Mouse (Mus musculus): ENCODE results near the gene Nucks1.

The Nucks1 gene

DNA sequence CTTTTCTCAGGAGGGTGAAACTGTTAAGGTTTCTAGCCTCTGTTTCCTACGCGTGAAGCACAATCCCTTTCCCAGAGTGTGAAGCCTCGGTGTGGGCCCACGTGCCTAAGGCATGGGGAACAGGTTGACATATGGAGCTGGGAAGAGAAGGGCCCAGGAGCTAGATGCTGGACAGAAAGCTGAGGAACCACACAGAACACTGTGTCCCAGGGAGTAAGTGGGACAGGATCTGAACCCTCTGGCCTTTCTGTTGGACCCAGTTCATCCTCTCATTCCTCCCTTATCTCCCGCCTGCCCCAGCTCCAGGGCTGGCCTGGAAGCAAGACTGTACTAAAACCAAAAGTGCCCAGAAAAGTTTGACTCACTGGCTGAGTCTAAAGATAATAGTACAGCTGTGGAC, 53.8 kb downstream of the Nucks1 start:
- no peak for DNase-seq (ENCODE audit: extremely low read depth, low read depth, low spot score)

DNA sequence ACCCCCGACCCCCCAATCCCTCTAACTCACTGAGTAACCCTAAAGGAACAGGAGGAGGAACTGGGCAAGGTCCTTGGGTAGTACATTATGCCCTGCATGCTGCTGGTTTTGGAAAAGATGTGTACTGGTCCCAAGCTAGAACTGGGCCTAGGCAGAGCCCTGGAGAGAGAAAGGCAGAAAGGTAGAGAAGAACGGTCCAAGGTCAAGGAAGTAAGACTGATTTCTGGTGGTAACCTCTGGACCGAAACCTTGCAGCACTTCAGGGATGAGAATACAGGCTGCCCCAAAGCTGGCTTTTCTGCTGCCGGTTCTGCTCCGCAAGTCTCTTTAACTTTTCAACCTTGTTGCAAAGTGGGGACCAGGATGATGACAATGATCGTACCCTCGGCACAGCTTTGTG, 54.2 kb downstream of the Nucks1 start:
- no peak for DNase-seq (ENCODE audit: extremely low read depth, low read depth, low spot score)

DNA sequence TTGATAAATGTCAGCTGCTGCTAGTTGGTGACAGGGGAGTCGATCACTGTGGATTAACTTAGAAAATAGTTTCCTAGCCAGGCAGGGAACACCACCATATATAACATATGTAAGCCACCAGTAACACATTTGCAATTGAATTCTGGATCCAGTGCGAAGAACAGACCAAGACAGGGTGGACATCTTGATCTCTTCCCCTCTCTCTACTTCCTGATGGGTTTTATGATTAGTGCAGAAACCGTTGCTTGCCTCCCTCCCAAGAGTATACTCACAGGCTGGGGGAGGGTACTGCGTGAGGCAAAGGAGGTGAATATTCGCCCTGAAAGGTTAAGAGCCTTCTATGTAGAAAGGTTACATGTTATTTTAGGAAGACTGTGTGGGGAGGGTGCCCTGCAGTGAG, 55.5 kb downstream of the Nucks1 start:
- no peak for DNase-seq (ENCODE audit: extremely low read depth, low read depth, low spot score)

DNA sequence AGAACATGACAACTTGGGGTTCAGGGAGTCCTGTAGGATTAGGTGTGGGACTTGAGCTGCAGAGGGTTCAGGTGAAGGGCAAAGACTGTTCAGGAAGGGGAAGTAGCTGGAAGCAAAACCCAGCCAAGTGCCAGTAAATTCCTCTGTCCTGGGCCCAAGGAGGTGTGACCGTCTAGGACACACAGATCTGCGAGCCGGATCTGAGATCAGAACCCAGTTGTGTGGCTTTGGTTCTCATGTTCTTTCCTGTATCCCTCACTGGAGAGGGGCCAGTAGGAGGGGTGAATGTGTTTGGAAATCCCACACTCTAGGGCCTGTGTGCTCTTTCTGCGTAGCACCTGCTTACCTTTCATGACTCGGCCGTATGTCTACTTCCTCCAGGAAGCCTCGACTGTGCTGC, 57.0 kb downstream of the Nucks1 start:
- DNase-seq (ENCODE audit: extremely low read depth, low read depth, low spot score) = peak; percentile 23

DNA sequence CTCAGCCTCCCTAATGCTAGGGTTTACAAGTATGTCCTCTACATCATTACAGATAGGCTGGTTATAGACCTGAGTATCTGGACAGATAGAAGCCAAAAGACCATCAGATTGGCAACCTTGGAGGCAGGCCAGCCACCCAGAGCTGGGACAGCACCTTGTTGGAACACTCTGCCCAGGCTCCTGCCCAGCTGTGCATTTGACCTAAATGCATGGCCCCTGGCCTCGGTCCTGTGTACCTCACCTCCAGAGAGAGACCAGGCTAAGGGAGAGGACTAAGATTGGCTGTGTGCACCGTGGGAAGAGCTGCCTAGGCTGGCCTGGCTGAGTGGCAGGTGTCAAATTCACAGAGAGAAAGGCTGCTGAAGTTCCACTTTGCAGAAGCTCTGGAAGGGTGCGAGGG, 58.2 kb downstream of the Nucks1 start:
- DNase-seq (ENCODE audit: extremely low read depth, low read depth, low spot score) = no peak

DNA sequence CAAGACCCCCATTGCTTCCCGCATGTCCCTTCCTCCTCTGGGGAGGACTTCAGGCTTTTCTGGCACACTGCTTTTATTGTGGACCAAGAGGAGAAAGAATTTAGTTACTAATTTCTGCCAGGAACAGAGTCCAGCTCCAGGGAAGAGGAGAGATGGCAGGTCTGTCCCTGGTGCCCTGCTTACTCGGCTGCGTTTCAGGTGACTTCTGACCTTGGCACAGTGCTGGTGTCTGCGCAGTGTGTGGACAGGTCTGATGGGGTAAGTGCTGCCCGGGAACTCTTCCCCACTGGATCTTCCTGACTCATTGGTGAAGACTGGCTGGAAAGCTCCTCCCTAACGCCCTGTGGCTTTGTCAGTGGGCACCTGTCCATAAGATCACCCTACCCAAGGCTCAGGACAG, 58.6 kb downstream of the Nucks1 start:
- DNase-seq (ENCODE audit: extremely low read depth, low read depth, low spot score) = peak; percentile 39

DNA sequence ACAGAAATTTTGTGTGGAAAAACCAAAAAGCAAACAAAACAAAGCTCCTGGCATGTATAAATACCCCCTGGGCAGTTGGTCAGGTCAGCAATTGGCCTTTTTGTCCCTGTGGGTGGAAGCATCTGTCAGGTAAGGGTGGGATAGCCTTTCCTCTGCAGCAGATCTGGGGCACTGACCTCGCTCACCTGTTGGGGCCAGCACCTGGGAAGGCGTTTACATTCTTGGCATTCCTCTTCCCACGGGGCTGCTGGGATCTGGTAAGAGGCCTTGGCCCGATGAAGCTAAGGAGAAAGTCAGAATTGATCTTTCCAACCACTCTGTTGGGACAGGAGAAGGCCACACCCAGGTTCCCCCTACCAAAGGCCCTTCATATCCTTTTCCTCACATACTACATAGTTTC, 59.5 kb downstream of the Nucks1 start:
- DNase-seq (ENCODE audit: extremely low read depth, low read depth, low spot score) = no peak

DNA sequence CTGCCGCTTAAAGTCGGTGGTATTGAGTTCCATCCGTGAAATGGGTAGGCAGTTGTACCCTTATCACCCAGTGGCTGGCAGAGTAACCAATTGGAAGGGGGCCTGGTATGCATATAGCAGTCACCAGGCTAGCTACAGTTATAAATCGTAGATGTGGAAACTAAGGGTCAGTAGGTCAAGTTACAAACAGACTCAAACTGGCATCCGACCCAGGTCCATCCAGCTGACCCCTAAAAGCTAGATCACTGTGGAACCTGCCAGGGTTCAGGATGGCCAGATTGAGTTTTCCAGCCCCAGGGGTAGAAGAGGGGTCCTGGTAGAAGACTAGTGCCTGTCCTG, 60.0 kb downstream of the Nucks1 start:
- no peak for DNase-seq (ENCODE audit: extremely low read depth, low read depth, low spot score)

DNA sequence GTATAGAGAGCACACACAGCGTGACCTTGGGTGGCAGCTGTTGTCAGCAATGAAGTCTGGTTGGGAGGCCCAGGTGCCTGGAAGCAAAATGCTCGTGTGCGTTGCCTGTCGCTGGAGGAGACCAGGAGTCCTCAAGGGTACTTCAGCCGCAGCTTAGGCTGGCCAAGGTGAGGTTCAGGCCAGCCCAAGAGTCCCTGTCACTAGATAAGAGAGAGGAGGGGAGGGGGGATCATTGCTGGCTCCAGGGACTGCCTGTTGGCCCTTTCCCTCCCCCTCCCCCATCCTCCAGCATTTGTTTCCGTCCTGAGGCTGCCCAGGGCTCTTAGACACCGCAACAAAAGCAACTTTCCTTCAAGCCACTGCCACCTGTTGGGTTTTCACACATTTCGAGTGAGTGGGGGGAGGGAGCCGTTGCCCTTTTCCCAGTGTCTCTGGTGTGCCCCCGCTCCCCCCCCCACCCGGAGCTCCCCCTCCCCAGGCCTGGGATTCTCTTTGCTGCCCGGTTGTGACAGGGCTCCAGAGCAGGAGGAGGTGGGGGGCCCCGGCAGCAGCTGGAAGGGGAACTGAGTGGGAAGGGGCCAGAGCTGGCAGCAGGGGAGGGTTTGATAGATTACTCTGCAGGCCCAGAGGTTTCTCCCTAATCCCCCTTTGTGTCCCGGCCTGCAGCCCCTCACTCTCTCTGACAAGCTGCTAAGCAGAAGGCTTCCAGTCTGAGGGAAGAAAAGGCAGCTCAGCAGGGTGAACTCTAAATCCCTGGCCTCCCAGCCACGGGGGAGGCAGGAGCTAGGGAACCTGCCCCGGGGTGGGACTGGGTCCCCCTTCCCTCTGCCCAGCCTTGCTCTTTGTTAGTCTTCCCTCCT, 60.6 kb downstream of the Nucks1 start:
- DNase-seq (ENCODE audit: extremely low read depth, low read depth, low spot score) = no peak

DNA sequence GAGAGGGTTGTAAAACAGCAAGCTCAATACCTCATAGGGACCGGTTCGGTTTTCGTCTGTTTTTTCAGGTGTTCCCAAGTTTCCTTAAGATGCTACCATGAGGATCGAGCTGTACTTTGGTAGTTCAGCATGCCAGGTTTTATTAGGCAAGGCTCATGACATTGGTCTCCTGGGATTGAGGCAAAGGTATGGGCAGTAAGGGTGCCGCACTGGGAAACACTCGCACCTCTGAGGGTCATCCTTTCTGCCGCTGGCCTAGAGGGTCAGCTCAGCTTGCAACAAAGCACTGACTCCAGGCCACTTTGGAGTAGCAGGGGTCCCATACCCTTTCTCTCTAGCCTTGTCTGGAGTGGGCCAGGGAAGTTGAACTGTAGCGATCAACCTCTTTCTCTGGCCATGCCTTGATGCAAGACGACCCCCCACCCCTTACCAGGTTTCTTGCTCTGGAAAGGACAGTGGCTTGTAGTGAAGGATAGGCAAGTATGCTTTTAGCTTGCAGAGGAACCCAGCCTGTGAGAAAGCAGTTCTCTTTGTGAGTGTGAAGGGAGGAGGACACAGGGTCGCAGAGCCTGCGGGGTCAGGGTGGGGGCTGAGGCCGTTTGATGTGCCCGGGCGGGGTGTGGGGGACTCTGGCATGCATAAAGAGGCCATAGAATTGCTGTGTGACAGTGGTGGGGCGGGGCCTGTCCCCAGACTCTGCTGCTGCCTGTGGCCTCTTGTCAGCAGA, 61.6 kb downstream of the Nucks1 start:
- DNase-seq (ENCODE audit: extremely low read depth, low read depth, low spot score) = no peak

DNA sequence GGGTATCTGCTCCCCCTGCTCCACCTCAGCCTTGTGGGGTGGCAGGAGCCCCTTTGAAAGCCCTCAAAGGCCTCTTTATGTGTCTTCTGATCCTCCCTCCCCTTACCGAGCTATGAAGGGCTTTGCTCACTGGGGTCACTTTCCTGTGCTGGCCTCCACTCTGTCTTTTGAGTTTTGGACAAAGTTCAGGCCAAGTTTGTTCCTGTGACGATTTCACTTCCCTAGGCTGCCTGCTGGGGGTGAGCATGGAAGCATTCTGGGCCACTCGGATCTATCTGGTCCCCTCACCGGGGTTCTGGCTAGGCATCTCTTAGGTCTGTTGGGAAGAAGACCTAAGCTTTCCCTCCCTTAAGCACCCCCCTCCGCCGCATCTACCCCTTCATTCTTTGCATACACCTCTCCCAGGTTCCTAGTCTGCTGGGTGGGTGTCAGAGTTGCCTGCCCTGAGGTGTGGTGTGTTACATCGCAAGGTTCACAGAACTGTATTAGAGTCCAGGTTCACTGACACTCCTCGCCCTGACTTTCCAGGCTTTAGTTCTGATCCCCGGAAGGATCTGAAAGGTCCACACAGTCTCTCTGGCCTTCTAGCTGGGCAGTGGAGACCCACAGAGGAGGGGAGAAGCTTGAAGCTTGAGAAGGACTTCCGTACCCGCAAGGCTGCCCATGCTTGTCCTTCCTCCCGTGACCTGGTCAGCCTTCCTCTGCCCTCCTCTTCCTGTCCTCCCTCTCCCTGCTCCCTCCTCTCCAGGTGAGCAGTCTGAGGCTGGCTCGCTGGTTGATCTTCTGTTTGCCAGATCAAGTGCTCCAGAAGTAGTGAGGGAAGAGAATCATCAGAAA, 62.4 kb downstream of the Nucks1 start:
- no peak for DNase-seq (ENCODE audit: extremely low read depth, low read depth, low spot score)

DNA sequence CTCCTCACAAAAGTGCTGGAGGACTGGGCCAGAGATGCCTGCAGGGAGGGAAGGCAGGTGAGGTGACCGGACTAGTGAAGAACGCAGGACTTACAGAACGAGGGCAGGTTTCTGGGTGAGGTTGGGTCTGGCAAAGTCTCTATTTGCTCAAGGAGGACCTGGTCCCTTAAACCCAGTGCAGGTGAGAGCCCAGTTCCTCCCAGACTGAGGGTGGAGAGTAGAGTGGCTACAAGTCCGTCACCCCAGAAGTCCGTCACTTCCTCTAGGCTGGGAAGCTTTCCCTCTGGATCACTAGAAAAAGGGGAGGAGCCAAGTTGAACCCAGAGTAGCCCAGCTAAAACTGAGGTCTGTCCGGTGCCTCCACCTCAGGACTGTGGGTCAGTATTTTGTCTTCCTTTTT, 63.7 kb downstream of the Nucks1 start:
- DNase-seq (ENCODE audit: extremely low read depth, low read depth, low spot score) = no peak

DNA sequence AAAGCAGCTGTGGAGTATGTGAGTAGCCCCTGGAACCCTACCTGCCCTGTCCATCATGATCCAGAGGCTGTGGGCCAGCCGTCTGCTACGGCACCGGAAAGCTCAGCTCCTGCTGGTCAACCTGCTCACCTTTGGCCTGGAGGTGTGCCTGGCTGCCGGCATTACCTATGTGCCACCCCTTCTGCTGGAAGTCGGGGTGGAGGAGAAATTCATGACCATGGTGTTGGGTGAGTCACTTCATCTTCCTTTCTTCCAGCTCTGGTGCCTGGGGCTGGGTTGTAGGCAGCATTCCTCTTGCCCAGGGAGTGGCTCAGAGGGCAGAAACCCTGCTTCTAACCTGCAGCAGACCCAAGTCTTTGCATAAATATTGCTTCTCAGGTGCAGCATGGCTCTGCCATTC, 66.6 kb downstream of the Nucks1 start:
- DNase-seq (ENCODE audit: extremely low read depth, low read depth, low spot score) = no peak

DNA sequence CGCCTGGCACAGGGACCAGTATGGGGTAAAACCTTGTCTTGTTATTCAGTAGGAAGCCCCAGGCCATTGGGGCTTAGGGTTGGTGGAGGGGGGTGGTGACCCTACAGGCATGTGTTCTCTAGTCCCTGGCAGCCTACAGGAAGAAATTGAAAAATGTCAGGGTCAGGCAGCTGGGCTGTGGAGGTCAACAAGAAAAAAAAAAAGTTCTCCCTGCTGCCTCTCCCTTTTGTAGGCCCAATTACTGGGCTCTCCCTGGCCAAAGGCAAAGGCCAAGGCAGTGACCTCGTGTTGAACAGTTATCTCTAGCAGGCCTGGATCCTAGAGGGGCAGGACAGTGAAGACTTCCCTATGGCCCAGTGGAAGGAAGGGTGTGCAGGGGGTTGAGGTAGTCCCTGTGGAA, 70.1 kb downstream of the Nucks1 start:
- DNase-seq (ENCODE audit: extremely low read depth, low read depth, low spot score) = no peak

DNA sequence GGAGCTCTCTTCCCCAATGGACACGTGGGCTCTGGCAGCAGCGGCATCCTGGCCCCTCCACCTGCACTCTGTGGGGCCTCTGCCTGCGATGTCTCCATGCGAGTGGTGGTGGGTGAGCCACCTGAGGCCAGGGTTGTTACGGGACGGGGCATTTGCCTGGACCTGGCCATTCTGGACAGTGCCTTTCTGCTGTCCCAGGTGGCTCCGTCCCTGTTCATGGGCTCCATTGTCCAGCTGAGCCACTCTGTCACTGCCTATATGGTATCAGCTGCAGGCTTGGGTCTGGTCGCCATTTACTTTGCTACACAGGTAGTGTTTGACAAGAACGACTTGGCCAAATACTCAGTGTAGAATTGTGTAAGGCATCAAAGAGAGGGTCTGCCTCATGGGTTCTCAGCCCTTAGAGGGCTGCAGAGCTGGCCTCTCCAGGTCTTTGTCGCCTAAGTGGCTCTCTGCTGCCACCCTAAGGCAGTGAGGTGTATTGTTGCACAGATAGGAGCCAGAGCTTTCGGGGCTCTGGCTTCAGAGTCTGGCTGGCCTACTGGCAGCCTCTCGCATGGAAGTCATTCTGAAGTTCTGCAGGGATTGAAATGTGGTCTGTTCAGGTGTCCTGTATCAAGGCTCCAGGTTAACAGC, 71.2 kb downstream of the Nucks1 start:
- DNase-seq (ENCODE audit: extremely low read depth, low read depth, low spot score) = no peak

DNA sequence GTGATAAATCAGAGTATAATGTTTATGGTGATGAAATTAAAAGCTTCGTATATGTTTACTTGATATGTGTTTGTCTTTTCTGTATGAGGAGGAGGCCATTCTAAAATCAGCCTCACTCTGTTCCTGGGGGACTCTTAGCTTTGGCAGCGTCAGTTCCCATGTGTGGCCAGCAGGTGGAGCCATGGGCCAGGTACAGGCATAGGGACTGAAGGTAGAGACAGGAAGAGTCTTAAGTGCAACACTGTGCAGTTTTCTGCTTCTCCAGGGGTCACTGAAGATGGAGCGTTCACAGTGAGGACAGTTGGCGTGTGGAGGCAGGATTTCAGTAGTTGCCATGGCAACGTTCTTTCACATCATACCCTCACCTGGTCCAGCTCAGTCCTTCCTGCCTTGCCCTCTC, 72.6 kb downstream of the Nucks1 start:
- no peak for DNase-seq (ENCODE audit: extremely low read depth, low read depth, low spot score)

DNA sequence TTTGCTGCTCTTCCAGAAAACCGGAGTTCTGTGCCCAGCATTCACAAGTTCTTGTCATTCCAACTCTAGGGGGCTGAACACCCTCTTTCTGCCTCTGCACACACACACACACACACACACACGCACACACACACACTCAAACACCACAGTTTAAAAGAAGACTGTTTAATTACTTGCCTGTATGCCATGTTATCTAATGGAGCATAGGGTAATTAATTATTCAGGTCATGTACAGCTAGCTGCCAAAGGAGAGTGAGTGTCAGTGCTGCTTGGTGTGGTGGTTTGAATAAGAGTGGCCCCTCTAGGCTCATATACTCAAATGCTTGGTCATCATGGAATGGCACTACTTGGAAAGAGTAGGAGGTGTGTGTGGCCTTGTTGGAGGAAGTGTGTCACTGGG, 73.5 kb downstream of the Nucks1 start:
- no peak for DNase-seq (ENCODE audit: extremely low read depth, low read depth, low spot score)

Data from fat pad, adult 2 months (tissue).